Mouse (Mus musculus) layer of hippocampus, adult 11-12 months (tissue): ENCODE results near the gene Mrpl48.

Experiments
- DNase-seq: peaks from one replicate; pipeline ENCODE4 v3.0.0; 2022; ENCODE audit warnings: low spot score

Mrpl48 gene

DNA sequence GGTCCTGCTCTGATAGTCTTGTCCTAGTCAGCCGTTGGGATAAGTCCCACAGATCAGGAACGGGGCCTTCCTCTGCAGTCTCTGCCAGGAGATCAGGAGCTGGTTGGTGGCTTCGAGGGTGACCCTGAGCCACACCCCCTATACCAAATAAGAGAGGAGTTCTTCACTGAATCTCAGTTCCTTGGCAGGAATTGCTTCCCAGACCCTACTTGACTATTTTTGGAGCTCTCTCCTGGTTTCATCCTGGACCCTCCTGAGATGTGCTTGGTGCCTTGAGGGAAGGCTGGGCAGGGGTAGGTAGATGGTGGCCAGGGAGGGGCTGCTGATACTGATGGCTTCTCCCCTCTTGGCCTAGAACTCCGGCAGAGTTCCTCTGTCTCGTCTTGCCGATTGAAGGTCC is 111.7 kb downstream of the Mrpl48 start:
- DNase-seq, result no peak
